Mouse (Mus musculus) neutrophil, adult 59 days (primary cell): Measurements from ENCODE around the gene Itln1. TPM values are rescaled to one million over a fixed set of nuclear protein-coding genes. Genes with fewer than 3 reads are reported as not detected.

Experiments
- total RNA-seq, 2 experiments: library from RNA; stranded (reverse); gene quantifications; 1 replicate in 1 of 2; 2 replicates in 1 of 2; pipeline ENCODE4 v1.2.4; 2023

The Itln1 gene
- total RNA-seq, result not detected

DNA sequence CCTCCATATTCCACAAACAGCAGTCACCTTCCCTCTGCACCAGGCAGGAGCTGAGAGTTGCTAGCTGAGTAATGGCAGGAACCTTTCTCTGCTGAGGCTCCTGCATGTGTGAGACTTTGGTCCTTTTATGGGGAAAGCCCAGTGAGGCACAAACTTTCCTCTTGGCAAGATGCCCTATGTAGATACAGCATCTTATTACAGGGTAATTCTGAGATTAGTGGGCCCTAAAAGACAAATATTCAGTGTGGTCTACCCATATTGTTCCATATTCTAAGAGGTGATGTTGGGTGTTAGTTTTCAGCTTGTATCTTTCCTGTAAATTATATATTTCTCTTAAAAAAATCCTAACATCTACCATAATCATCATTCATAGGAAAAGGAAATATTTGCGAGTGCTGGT, at the start of gene Itln1:
Gene Itln1 (minus strand): TSS at position 101 of the 400 bp plus-strand sequence.

DNA sequence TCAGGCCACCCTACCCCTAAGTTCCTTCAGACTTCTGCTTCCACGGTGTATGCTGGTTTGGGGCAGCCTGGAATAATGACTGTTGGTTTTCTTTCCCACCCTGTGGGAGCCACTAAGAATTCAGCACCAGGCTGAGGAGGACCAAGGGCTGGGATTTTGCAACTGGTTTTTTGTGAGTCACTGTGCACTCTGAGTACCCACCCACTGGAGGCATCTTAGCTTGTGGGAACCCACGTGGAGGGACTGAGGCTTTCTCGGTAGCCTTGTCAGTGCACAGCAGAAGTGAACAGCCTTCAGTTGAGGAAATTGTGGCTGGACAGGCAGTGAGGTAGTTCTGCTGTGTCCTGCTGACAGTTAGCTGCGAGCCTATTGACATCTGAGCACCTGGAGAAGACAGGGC, 23.8 kb upstream of the Itln1 start, which contains the start of gene Cd244a:
Gene Cd244a (plus strand): TSS at position 296 of the 400 bp plus-strand sequence.

DNA sequence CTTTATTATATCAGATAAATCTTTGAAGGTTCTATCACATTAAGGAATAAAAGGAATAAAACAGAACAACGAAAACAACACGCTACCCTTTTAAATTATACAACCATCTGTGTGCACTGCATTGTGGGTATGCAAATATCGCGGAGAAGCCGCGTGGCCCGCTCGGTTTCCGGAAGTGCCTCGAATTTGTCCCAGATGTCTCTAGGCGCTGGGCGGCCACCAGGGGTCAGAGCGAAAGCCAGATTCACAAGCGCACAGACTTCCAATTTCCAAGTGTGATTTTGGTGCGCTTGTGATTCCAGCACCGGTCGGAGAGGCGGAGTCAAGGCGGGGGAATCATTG, 31.9 kb downstream of the Itln1 start, which contains the start of gene Alyref2:
Gene Alyref2 (plus strand): TSS at position 229 of the 342 bp plus-strand sequence.

Other genes with a start within 250 kb of the Itln1 start
- gene Usp21, start 247.3 kb downstream of the Itln1 start, total RNA-seq, result 10 to 100 TPM; 29.5 to 31.1 TPM
- gene Ufc1, start 240.3 kb downstream of the Itln1 start, total RNA-seq, result 10 to 100 TPM; 47.2 to 51.2 TPM
- gene Dedd, start 206.1 kb downstream of the Itln1 start, total RNA-seq, result 10 to 100 TPM; 23.5 to 25.8 TPM
- 10 to 100 TPM; 18.9 to 24.2 TPM for gene Nit1, start 189.6 kb downstream of the Itln1 start, total RNA-seq
- 10 to 100 TPM; 27.1 to 34.4 TPM for gene Pfdn2, start 189.6 kb downstream of the Itln1 start, total RNA-seq
- gene Klhdc9, start 174.5 kb downstream of the Itln1 start, total RNA-seq, result under 1 TPM; 0.22 to 0.40 TPM
- 1 to 10 TPM; 2.0 to 2.2 TPM for gene Nectin4, start 165.2 kb downstream of the Itln1 start, total RNA-seq
- gene Arhgap30, start 146.3 kb downstream of the Itln1 start, total RNA-seq, result 100 to 1,000 TPM; 245 to 251 TPM
- 100 to 1,000 TPM in 1 of 2 experiments, 10 to 100 TPM in 1; 85.6 to 108 TPM for gene Usf1, start 124.0 kb downstream of the Itln1 start, total RNA-seq
- 1 to 10 TPM; 4.4 TPM for gene Tstd1, start 116.4 kb downstream of the Itln1 start, total RNA-seq
- gene F11r, start 97.8 kb downstream of the Itln1 start, total RNA-seq, result under 1 TPM; 0.20 to 0.31 TPM
- gene Alyref2, start 31.8 kb downstream of the Itln1 start, total RNA-seq, result 1 to 10 TPM; 6.6 to 7.3 TPM
- 1 to 10 TPM; 7.6 to 8.0 TPM for gene Cd244a, start 23.9 kb upstream of the Itln1 start, total RNA-seq
- gene Ly9, start 72.1 kb upstream of the Itln1 start, total RNA-seq, result 10 to 100 TPM; 16.8 to 24.0 TPM
- gene Slamf7, start 117.7 kb upstream of the Itln1 start, total RNA-seq, result 1 to 10 TPM; 3.4 to 4.3 TPM
- gene Cd48, start 146.7 kb upstream of the Itln1 start, total RNA-seq, result 10 to 100 TPM; 55.8 to 79.4 TPM
- under 1 TPM; 0.20 to 0.44 TPM for gene Slamf1, start 231.8 kb upstream of the Itln1 start, total RNA-seq